Mouse (Mus musculus) small intestine, adult 10 weeks (tissue): ENCODE data around the gene Olfr502. TPM values are rescaled to one million over a fixed set of nuclear protein-coding genes. Genes with fewer than 3 reads are reported as not detected.

Experiments used
- polyA plus RNA-seq: library from polyadenylated mRNA; stranded (reverse); fragments of 350-450 nt; fragmentation: Illumina TruSeq; extraction: RNeasy Lipid Tissue Mini Kit (QIAGEN cat#74804); gene quantifications from one replicate; pipeline ENCODE4 v1.2.3, GENCODE M21; 2014; ENCODE audit warnings: low replicate concordance

The Olfr502 gene
- polyA plus RNA-seq, result not detected

DNA sequence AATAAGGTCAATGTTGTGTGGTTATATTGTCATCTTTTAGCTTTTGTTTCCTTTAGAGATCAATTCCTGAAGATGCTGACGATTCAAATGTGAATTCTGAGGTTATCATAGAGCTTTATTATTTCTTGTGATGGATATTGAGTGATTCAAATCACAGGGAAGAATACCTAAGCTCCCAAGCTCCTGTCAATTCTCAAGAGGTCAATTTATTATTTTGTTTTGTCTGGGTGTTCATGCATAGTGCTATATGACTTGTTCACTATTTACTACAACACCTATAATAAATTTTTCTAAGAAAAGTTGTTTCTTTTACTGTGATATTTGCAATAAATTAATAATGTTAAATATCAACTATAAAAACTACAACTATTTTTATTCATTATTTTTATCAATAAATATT, at the start of gene Olfr502:
Gene Olfr502 (minus strand): TSS at position 101 of the 400 bp plus-strand sequence.

DNA sequence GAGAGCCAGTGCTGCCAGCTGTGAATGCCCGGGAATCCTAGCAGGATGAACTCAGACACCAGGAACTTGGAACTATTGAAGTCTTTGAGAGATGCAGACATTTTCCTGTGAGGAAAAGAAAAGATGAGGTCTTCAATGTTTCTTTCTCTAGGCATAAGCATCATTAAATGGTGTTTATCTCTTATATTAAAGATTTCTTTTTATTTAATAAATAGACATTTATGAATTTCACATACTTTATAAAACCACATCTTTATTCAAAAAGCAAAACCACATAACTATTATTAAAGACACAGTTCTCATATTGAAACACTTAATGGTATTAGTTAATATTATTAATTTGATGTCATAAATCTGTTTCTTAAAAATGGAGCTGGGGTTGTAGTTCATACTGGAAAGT, 40.8 kb upstream of the Olfr502 start, which contains the start of gene Olfr504:
Gene Olfr504 (minus strand): TSS at position 101 of the 400 bp plus-strand sequence.

DNA sequence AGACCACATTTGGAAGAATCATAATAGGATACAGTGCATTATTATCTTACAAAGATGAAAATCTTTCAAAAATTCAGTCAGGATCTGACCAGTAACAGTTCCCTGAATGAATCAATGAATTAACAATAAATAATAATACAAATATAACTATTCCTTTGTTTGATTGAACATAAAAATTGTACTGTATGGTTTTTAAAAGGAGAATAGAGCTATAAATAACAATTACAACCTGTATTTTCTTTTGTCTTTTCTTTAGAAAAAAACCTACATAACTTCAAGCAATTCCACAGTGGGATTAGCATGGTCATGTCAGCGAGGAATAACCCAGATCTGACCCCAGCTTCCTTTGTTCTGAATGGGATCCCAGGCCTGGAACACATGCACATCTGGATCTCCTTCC, 19.4 kb upstream of the Olfr502 start, which contains the start of gene Olfr503:
Gene Olfr503 (plus strand): TSS at position 301 of the 400 bp plus-strand sequence.

Other genes with a start within 250 kb of the Olfr502 start
- not detected for gene Olfr490, start 236.1 kb downstream of the Olfr502 start, polyA plus RNA-seq
- gene Olfr491, start 211.6 kb downstream of the Olfr502 start, polyA plus RNA-seq, result not detected
- gene Olfr492, start 201.4 kb downstream of the Olfr502 start, polyA plus RNA-seq, result not detected
- not detected for gene Olfr493, start 178.1 kb downstream of the Olfr502 start, polyA plus RNA-seq
- not detected for gene Olfr494, start 159.7 kb downstream of the Olfr502 start, polyA plus RNA-seq
- gene Olfr495, start 131.9 kb downstream of the Olfr502 start, polyA plus RNA-seq, result not detected
- gene Olfr497, start 104.6 kb downstream of the Olfr502 start, polyA plus RNA-seq, result not detected
- gene Olfr498, start 59.7 kb downstream of the Olfr502 start, polyA plus RNA-seq, result not detected
- gene Olfr503, start 19.5 kb upstream of the Olfr502 start, polyA plus RNA-seq, result not detected
- not detected for gene Olfr504, start 40.7 kb upstream of the Olfr502 start, polyA plus RNA-seq
- gene Olfr506, start 85.7 kb upstream of the Olfr502 start, polyA plus RNA-seq, result not detected
- gene Olfr507, start 96.7 kb upstream of the Olfr502 start, polyA plus RNA-seq, result not detected
- not detected for gene Olfr508, start 104.9 kb upstream of the Olfr502 start, polyA plus RNA-seq
- not detected for gene Olfr509, start 126.8 kb upstream of the Olfr502 start, polyA plus RNA-seq
- gene Olfr510, start 141.4 kb upstream of the Olfr502 start, polyA plus RNA-seq, result not detected
- not detected for gene Olfr512, start 188.3 kb upstream of the Olfr502 start, polyA plus RNA-seq
- not detected for gene Olfr513, start 225.9 kb upstream of the Olfr502 start, polyA plus RNA-seq